Mouse (Mus musculus) thymus, adult 2 months (tissue): Measurements from ENCODE around the gene Fgfr2. TPM values are rescaled to one million over a fixed set of nuclear protein-coding genes. Genes with fewer than 3 reads are reported as not detected.

Experiments
- DNase-seq: peaks from one replicate; pipeline ENCODE4 v3.0.0; 2021
- H3K27ac ChIP-seq: fragments of 200-500 bp; 2 replicates; pipeline ENCODE4 v1.5.1; 2012; ENCODE audit warnings: low read length, control low read depth; ENCODE audit not compliant: control insufficient read depth, insufficient read depth
- H3K27me3 ChIP-seq: fragments of 200-500 bp; 2 replicates; pipeline ENCODE4 v1.6.1; 2012; ENCODE audit warnings: mild to moderate bottlenecking, low read length, moderate library complexity, mixed read lengths; ENCODE audit not compliant: control insufficient read depth, insufficient read depth
- H3K36me3 ChIP-seq: fragments of 200-500 bp; 2 replicates; pipeline ENCODE4 v1.6.1; 2012; ENCODE audit warnings: mild to moderate bottlenecking, low read length, moderate library complexity; ENCODE audit not compliant: control insufficient read depth, insufficient read depth
- H3K4me1 ChIP-seq: fragments of 200-500 bp; replicated peaks from 2 replicates; pipeline ENCODE4 v1.6.1; 2012; ENCODE audit warnings: low read length; ENCODE audit not compliant: control insufficient read depth, insufficient read depth
- H3K4me3 ChIP-seq: fragments of 200-500 bp; 2 replicates; pipeline ENCODE4 v1.5.1; 2012; ENCODE audit warnings: mild to moderate bottlenecking, low read length, control low read depth, moderate library complexity; ENCODE audit not compliant: control insufficient read depth, insufficient read depth
- CTCF ChIP-seq: fragments of 200-500 bp; IDR thresholded peaks from 2 replicates; pipeline ENCODE4 v1.5.1; 2012; ENCODE audit warnings: mild to moderate bottlenecking, control low read depth, low read length, moderate library complexity, borderline replicate concordance; ENCODE audit not compliant: control insufficient read depth, poor library complexity, insufficient read depth; ENCODE audit errors: extremely low read depth
- POLR2A ChIP-seq: fragments of 200-500 bp; IDR thresholded peaks from 2 replicates; pipeline ENCODE4 v1.6.1; 2012; ENCODE audit warnings: mild to moderate bottlenecking, low read length, control low read depth, moderate library complexity; ENCODE audit not compliant: control insufficient read depth, poor library complexity, insufficient read depth; ENCODE audit errors: extremely low read depth
- WGBS: fragments of 180-500 bp; shearing (Covaris S2); methylation state at CpG from one replicate; pipeline ENCODE4 v1.1.7; 2018; 5-methylcytosine and 5-hydroxymethylcytosine counted together
- polyA plus RNA-seq: library from polyadenylated mRNA; depleted of rRNA; stranded (reverse); fragments of >200 nt; gene quantifications from 2 replicates; pipeline ENCODE4 v1.2.3, GENCODE M21; 2012

Fgfr2 gene
- polyA plus RNA-seq, 1 experiment: 12.1 TPM

DNA sequence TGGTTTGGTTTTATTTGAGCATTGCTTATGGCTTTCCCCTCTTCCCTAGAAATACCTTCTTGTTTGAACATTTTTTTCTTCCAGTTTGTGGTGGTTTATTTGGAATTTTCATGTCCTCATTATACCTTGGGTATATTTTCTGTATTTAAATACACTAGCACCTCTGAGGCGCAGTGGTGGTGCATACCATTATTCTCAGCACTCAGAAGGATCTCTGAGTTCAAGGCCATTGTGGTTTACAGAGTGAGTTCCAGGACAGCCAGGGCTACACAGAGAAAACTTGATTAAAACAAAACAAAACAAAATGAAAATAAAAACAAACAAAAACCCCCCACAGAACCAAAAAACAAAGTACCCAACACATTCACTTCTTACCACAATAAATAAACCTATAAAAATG lies 189.8 kb downstream of the Fgfr2 start:
- 91% methylated on average over 1 of the region's 1 CpGs for WGBS
- no peaks in the 10 kb centered on the region for H3K27me3 ChIP-seq
- TF ChIP-seq POLR2A (no peak), CTCF (no peak)

DNA sequence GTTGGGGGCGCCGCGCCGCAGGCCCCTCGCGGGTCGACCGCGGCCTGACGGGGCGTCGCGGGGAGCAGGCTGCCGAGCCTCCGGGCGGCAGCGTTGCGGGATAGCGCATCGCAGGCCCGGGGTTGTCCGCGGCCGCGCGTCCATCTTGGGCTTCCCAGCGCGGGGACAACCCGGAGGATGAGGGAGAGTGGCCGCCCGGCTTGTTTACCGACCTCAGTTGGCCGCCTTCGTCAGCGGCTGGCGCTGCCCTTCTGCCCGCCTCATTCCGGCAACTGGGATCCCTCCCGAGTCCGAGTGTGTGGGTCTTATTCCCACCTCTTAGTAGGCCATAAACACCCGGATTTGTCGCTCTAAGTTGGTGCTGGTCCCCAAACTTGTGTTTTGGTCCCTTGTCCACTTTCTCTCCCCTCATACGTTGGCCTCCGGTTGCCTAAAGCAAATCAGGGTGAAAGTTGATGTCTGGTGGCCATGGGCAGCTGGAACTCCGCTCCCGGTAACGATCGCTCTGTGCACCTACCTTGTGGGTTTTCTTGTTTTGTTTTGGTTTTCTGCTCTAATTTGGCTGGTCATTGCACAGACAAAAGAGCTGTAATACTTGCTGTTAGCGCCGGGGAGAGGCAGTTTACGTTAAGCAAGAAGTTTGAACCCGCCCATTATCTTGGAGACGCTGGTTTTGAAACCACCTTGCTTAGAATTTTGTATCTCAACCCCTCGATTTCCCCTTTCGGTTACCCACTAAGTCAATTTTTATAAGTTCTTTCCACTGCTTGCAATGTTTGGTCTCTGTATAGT lies 191.4 kb downstream of the Fgfr2 start:
- Histone ChIP-seq H3K36me3 (no peaks in the 10 kb centered on the region), H3K4me1 (no peaks in the 10 kb centered on the region), H3K27me3 (no peaks in the 10 kb centered on the region), H3K27ac (no peak overlapping the region), H3K4me3 (peak overlapping the region; percentile 72)
- TF ChIP-seq POLR2A: no peak
- no peak for TF ChIP-seq CTCF
- WGBS: under 1% methylated on average over 55 of the region's 55 CpGs
- DNase-seq: no peak

More for the DNA sequence above, 189.8 kb downstream of the Fgfr2 start:
- Histone ChIP-seq H3K27ac (no peak overlapping the region), H3K36me3 (no peaks in the 10 kb centered on the region), H3K4me1 (no peaks in the 10 kb centered on the region), H3K4me3 (no peak overlapping the region)
- DNase-seq: no peak

DNA sequence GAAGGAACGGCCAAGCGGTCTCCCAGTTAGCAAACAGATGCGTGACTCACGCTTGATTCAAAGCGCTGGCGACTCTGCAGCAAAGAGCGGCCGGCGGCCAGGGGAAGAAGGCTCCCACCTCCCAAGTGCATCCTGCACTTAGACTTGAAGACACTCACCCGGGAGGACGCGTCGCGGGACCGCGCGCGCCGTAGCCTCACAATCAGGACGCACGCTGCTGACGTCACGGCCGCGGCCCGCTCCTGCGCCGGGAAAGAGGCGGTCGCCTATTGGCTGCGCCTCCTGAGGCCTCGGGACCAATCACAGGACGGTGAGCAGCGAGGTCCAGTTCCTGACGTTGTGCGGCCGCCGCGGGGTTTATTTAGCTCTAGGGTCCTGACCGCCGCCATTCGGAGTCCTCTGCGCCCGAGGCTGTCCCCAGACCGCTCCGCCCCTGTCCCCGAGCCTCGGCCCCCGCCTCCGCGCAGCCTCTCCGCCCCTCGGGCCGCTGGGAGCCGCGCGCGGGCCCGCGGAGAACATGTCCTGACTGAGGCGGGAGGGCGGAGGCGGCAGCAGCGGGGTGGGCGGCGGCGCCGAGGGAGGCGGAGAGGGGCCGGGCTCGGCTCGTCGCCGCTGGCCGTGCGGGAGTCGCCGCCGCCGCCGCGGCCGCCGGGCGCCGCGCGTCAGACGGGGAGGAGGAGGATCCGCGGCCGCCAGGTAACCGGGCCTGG lies 192.1 kb downstream of the Fgfr2 start, which contains the start of gene Zranb1:
Zranb1 (plus strand) TSS at position 293 of the 710 bp plus-strand sequence.
- TF ChIP-seq CTCF: 0 out of 2 replicates have a peak, but pooled peaks have one; percentile 23
- TF ChIP-seq POLR2A: peak; percentile 62

GRCm38 (mm10) chr7:132930055-132930454 lies 193.1 kb downstream of the Fgfr2 start:
- H3K27me3 ChIP-seq: no peaks in the 10 kb centered on the region
- H3K4me3 ChIP-seq: no peak overlapping the region
- no peak for DNase-seq
- H3K4me1 ChIP-seq: no peaks in the 10 kb centered on the region
- TF ChIP-seq POLR2A: no peak
- TF ChIP-seq CTCF: no peak
- WGBS: 92% methylated on average over 5 of the region's 5 CpGs
- H3K36me3 ChIP-seq: no peaks in the 10 kb centered on the region
- no peak overlapping the region for H3K27ac ChIP-seq

More for the DNA sequence above, 192.1 kb downstream of the Fgfr2 start, which contains the start of gene Zranb1:
- H3K4me3 ChIP-seq: peak within 1 kb of the TSS; percentile 72
- H3K36me3 ChIP-seq: no peaks in the 10 kb centered on the region
- H3K4me1 ChIP-seq: no peaks in the 10 kb centered on the region
- H3K27me3 ChIP-seq: no peaks in the 10 kb centered on the region
- under 1% methylated on average over 89 of the region's 93 CpGs for WGBS
- peak within 1 kb of the TSS; percentile 29; the same call in 1 of the 2 replicates for H3K27ac ChIP-seq
- peak; percentile 98 for DNase-seq

DNA sequence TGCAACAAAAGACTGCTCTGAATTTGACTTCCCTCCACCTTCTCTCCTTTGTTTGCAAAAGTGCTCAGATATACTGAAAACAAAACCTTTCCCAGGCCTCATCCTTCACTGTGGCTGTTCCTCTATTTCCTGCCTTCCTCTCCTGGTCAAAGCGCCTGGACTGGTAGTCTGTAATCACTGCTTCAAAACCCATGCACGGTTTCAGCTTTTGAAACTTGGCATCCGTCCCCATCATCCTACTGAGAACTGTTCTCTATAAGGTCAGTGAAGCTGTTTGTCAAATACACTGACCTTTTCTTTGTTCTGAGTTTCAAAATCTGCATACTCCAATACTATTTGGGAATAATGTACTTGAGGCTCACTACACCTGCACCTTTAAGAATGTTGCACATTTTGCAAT lies 195.9 kb downstream of the Fgfr2 start:
- H3K4me3 ChIP-seq: no peak overlapping the region
- no peaks in the 10 kb centered on the region for H3K36me3 ChIP-seq
- no peaks in the 10 kb centered on the region for H3K4me1 ChIP-seq
- no peak for DNase-seq
- no peaks in the 10 kb centered on the region for H3K27me3 ChIP-seq
- TF ChIP-seq CTCF (no peak), POLR2A (no peak)
- H3K27ac ChIP-seq: no peak overlapping the region
- WGBS: 75% methylated on average over 3 of the region's 3 CpGs

DNA sequence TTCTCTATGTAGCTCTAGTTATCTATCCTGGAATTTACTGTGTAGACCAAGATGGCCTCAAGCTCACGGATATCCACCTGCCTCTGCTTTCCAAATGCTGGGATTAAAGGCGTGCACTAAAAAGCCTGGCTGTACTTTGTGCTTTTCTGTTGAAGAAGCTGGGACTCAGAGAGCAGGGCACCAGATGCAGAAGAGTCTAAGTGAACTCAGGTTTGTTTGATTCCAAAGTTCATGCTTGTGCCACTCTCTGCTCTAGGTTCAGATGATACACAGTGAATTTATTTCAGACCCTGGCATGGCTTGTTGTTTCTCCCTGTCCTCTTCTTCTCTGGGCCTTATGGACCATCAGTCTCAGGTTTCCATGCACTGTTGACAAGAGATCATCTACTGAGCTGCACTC lies 197.9 kb downstream of the Fgfr2 start:
- Histone ChIP-seq H3K4me3 (no peak overlapping the region), H3K27me3 (no peaks in the 10 kb centered on the region), H3K4me1 (no peaks in the 10 kb centered on the region), H3K27ac (no peak overlapping the region), H3K36me3 (no peaks in the 10 kb centered on the region)
- WGBS: 95% methylated on average over 2 of the region's 2 CpGs
- TF ChIP-seq POLR2A (no peak), CTCF (no peak)
- DNase-seq: no peak

- 77% methylated on average over 3 of the region's 3 CpGs for WGBS
- TF ChIP-seq CTCF (no peak), POLR2A (no peak)
- no peaks in the 10 kb centered on the region for H3K36me3 ChIP-seq
- no peak for DNase-seq
- H3K4me3 ChIP-seq: no peak overlapping the region
- H3K4me1 ChIP-seq: no peaks in the 10 kb centered on the region
- H3K27ac ChIP-seq: no peak overlapping the region
- H3K27me3 ChIP-seq: no peaks in the 10 kb centered on the region
Observed at GRCm38 (mm10) chr7:132921971-132922370, 201.2 kb downstream of the Fgfr2 start.
